In genomic region chr10:125970031-125970430, GRCm38 (mm10) we compare ENCODE assay signal across 11 mouse cellular contexts. TPM values are rescaled to one million over a fixed set of nuclear protein-coding genes. Genes with fewer than 3 reads are reported as not detected.
A peak's percentile ranks its signal among the peaks of the same experiment; 100 is the strongest.
DNase-seq lines count a peak whose midpoint lies in the region; ATAC-seq and TF ChIP-seq lines count a peak whose summit lies in the region.
"Had no signal": no experiment of that assay in that cellular context is flagged by ENCODE, and none has a peak within 500 bp of the region (broad histone marks: within the 10 kb centered on the region; RNA-seq: fewer than 3 reads in every experiment).

No protein-coding gene starts in this region.

- peak overlapping the region; percentile 79 for H3K4me2 ChIP-seq in kidney, embryonic 16.5 days (replicated peaks; ENCODE audit: low read depth, low read length)
- H3K4me2 ChIP-seq in embryonic facial prominence, embryonic 15.5 days (replicated peaks): peak overlapping the region; percentile 67
- H3K4me2 ChIP-seq in limb, embryonic 14.5 days (replicated peaks; ENCODE audit: low read depth, low read length, severe bottlenecking): peak overlapping the region; percentile 60

- H3K9ac ChIP-seq in kidney, embryonic 16.5 days (replicated peaks; ENCODE audit: low read length): peak overlapping the region; percentile 43; the same call in 1 of the 2 replicates
- H3K9ac ChIP-seq in embryonic facial prominence, embryonic 15.5 days: no peak overlapping the region
- H3K9ac ChIP-seq in limb, embryonic 14.5 days (ENCODE audit: low read depth, low read length, severe bottlenecking): peak overlapping the region; percentile 100

- WGBS in kidney, embryonic 16.5 days: 45% methylated on average over 2 of the region's 2 CpGs
- WGBS in embryonic facial prominence, embryonic 15.5 days: 40% methylated on average over 2 of the region's 2 CpGs
- WGBS in limb, embryonic 14.5 days: 31% methylated on average over 2 of the region's 2 CpGs

- ATAC-seq in kidney, embryonic 16.5 days (ENCODE audit: low FRiP score, low TSS enrichment): no peak
- no peak for ATAC-seq in embryonic facial prominence, embryonic 15.5 days (ENCODE audit: insufficient number of reproducible peaks, low FRiP score, low TSS enrichment, low read depth)
- ATAC-seq in limb, embryonic 14.5 days (ENCODE audit: low FRiP score, low read depth): no peak
- no peak for ATAC-seq in erythroid progenitor cell, adult 5-6 weeks (replicated peaks; ENCODE audit: low FRiP score, poor library complexity, severe bottlenecking)

- H3K27ac ChIP-seq in kidney, embryonic 16.5 days (ENCODE audit: low read length): peak overlapping the region; percentile 95; the same call in 1 of the 2 replicates
- peak overlapping the region; percentile 96 for H3K27ac ChIP-seq in embryonic facial prominence, embryonic 15.5 days (replicated peaks)
- H3K27ac ChIP-seq in limb, embryonic 14.5 days (replicated peaks; ENCODE audit: low read depth, low read length): peak overlapping the region; percentile 99
- H3K27ac ChIP-seq: midbrain, embryonic 12.5 days had no signal

- H3K27me3 ChIP-seq in kidney, embryonic 16.5 days (ENCODE audit: insufficient read depth, low read length): no peaks in the 10 kb centered on the region
- H3K27me3 ChIP-seq in embryonic facial prominence, embryonic 15.5 days: no peaks in the 10 kb centered on the region
- no peaks in the 10 kb centered on the region for H3K27me3 ChIP-seq in limb, embryonic 14.5 days (ENCODE audit: control insufficient read depth, insufficient read depth, low read length)
- H3K27me3 ChIP-seq: midbrain, embryonic 12.5 days had no signal

- H3K36me3 ChIP-seq in kidney, embryonic 16.5 days (ENCODE audit: insufficient read depth, low read length): peaks cover 13% of the 10 kb centered on the region
- peaks cover 6% of the 10 kb centered on the region; the same call in 1 of the 2 replicates for H3K36me3 ChIP-seq in embryonic facial prominence, embryonic 15.5 days
- peaks cover 20% of the 10 kb centered on the region for H3K36me3 ChIP-seq in limb, embryonic 14.5 days (ENCODE audit: control insufficient read depth, insufficient read depth, low read length)
- H3K36me3 ChIP-seq: midbrain, embryonic 12.5 days had no signal

- no peak for TF ChIP-seq POLR2A in limb, embryonic 14.5 days (IDR thresholded peaks at IDR 0.05; ENCODE audit: borderline replicate concordance, extremely low read depth, insufficient read depth, insufficient read length)

- no peak for DNase-seq in kidney, adult 18-20 months
- DNase-seq in adipocyte (ENCODE audit: low spot score): peak; percentile 62
- no peak for DNase-seq in limb, embryonic 14.5 days (ENCODE audit: low spot score)
- DNase-seq in spleen, postnatal 14 days (ENCODE audit: low spot score in 2 of 2): no peak
- DNase-seq in Muller cell, postnatal 12 days (ENCODE audit: inconsistent ontology term): no peak
- DNase-seq: cerebellum, adult 18-20 months had no signal

- peak overlapping the region; percentile 30 for H3K4me3 ChIP-seq in kidney, embryonic 16.5 days (ENCODE audit: low read length)
- peak overlapping the region; percentile 98 for H3K4me3 ChIP-seq in embryonic facial prominence, embryonic 15.5 days (replicated peaks)
- peak overlapping the region; percentile 95 for H3K4me3 ChIP-seq in limb, embryonic 14.5 days (replicated peaks; ENCODE audit: low read length)
- H3K4me3 ChIP-seq: erythroblast, embryonic 14.5 days; midbrain, embryonic 12.5 days had no signal

- no peaks in the 10 kb centered on the region for H3K9me3 ChIP-seq in kidney, embryonic 16.5 days (ENCODE audit: low read length)
- no peaks in the 10 kb centered on the region for H3K9me3 ChIP-seq in embryonic facial prominence, embryonic 15.5 days (replicated peaks)
- no peaks in the 10 kb centered on the region for H3K9me3 ChIP-seq in limb, embryonic 14.5 days (ENCODE audit: control insufficient read depth, low read length)
- H3K9me3 ChIP-seq: midbrain, embryonic 12.5 days had no signal

- peaks cover 37% of the 10 kb centered on the region for H3K4me1 ChIP-seq in kidney, embryonic 16.5 days (ENCODE audit: insufficient read depth, low read length)
- peaks cover 35% of the 10 kb centered on the region for H3K4me1 ChIP-seq in embryonic facial prominence, embryonic 15.5 days
- H3K4me1 ChIP-seq in limb, embryonic 14.5 days (ENCODE audit: control insufficient read depth, insufficient read depth, low read length): peaks cover 37% of the 10 kb centered on the region

RNA-seq across cellular contexts. Expression of gene Lrig3, which starts 4.1 kb away (rescaled TPM):
- 18.1 and 22.7 TPM in 2 replicates for polyA plus RNA-seq in kidney, embryonic 16.5 days (2015; fragmentation: Nextera tagmentation; extraction: Ambion mirVana)
- 30.5 and 32.5 TPM in 2 replicates for polyA plus RNA-seq in embryonic facial prominence, embryonic 15.5 days (2015; fragmentation: Nextera tagmentation; extraction: Ambion mirVana)
- polyA plus RNA-seq in limb, embryonic 14.5 days (2012; rRNA removed): 84.9 and 106 TPM in 2 replicates
- polyA plus RNA-seq in limb, embryonic 14.5 days (2014; fragmentation: Nextera tagmentation; extraction: Ambion mirVana): 47.0 and 61.6 TPM in 2 replicates
- total RNA-seq in erythroid progenitor cell, adult 5-6 weeks (2015; ENCODE audit: low replicate concordance): not detected in 2 replicates
- 0.39 TPM in 1 of 2 replicates, not detected in the other for total RNA-seq in erythroid progenitor cell, adult 5-6 weeks (2017; ENCODE audit: low replicate concordance)
- polyA plus RNA-seq: erythroblast, embryonic 14.5 days had no signal

Comparison
In these comparisons a context has a peak if more than half of its experiments do, and no peak if none do; other contexts are left out.
1. H3K4me3 ChIP-seq: peak in every context shown above with its lines; median percentile 98 in embryonic facial prominence, embryonic 15.5 days; 95 in limb, embryonic 14.5 days; 30 in kidney, embryonic 16.5 days.